Mouse (Mus musculus) bone marrow, adult 2 months (tissue): Measurements from ENCODE around the gene Phf12.

Source experiments
- CTCF ChIP-seq: fragments of 200-500 bp; IDR thresholded peaks from 2 replicates; pipeline ENCODE4 v1.5.1; 2011; ENCODE audit warnings: low read length, control low read depth; ENCODE audit not compliant: control insufficient read depth, insufficient read depth
- POLR2A ChIP-seq: fragments of 200-500 bp; IDR thresholded peaks from 2 replicates; pipeline ENCODE4 v1.6.1; 2011; ENCODE audit warnings: low read depth, mild to moderate bottlenecking, control low read depth, low read length, borderline replicate concordance; ENCODE audit not compliant: control insufficient read depth

GRCm38 (mm10) chr11:77966037-77966391 is 16.5 kb upstream of the Phf12 start:
- TF ChIP-seq CTCF (no peak), POLR2A (no peak)
